Mouse (Mus musculus) T-helper 2 cell (primary cell): Measurements from ENCODE around the gene Slc17a7.

Experiments
- in situ Hi-C: fragments of 300-600 bp; cut with MboI, MseI; formaldehyde crosslinking; loops from one replicate; pipeline ENCODE4 v1.15.1; 2025; ENCODE audit warnings: high pct_unique_total_duplicates

Slc17a7 gene

GRCm38 (mm10) chr7:45198435-45198834, 34.7 kb downstream of the Slc17a7 start:
- in situ Hi-C loops: no loop called here

- in situ Hi-C loops: no loop called here
Measured at GRCm38 (mm10) chr7:45198961-45199360, 35.2 kb downstream of the Slc17a7 start.

- in situ Hi-C loops: no loop called here
Measured at GRCm38 (mm10) chr7:45202654-45203053, 38.9 kb downstream of the Slc17a7 start.

- in situ Hi-C loops: no loop called here
Measured at GRCm38 (mm10) chr7:45204380-45205143, 40.8 kb downstream of the Slc17a7 start, which contains the start of gene Ccdc155. Gene Ccdc155 (minus strand): TSS chr7:45204892.

GRCm38 (mm10) chr7:45208260-45208659, 44.5 kb downstream of the Slc17a7 start:
- in situ Hi-C loops: no loop called here

GRCm38 (mm10) chr7:45211070-45211469, 47.3 kb downstream of the Slc17a7 start:
- in situ Hi-C loops: no loop called here

GRCm38 (mm10) chr7:45211851-45212251, 48.1 kb downstream of the Slc17a7 start, which contains the start of gene Dkkl1:
Gene Dkkl1 (minus strand): TSS chr7:45212147.
- in situ Hi-C loops: no loop called here

GRCm38 (mm10) chr7:45212356-45212755, 48.6 kb downstream of the Slc17a7 start:
- in situ Hi-C loops: no loop called here

- in situ Hi-C loops: no loop called here
Measured at GRCm38 (mm10) chr7:45213708-45214107, 50.0 kb downstream of the Slc17a7 start.

GRCm38 (mm10) chr7:45215673-45216441, 52.1 kb downstream of the Slc17a7 start, which contains the start of gene Tead2:
Gene Tead2 (plus strand): TSS chr7:45215753.
- in situ Hi-C loops: no loop called here

- in situ Hi-C loops: no loop called here
Measured at GRCm38 (mm10) chr7:45216442-45217183, 52.9 kb downstream of the Slc17a7 start.

GRCm38 (mm10) chr7:45221680-45222079, 57.9 kb downstream of the Slc17a7 start:
- in situ Hi-C loops: no loop called here

GRCm38 (mm10) chr7:45224826-45225225, 61.1 kb downstream of the Slc17a7 start:
- in situ Hi-C loops: no loop called here
